Mouse (Mus musculus): ENCODE measurements at regions not wholly inside any gene's neighbourhood (a gene's known extent, or its start where the extent isn't known, plus 50 kb on each side); places are given as distances from the start of the nearest gene placed in this dataset.
"Not testable (repeated sequence)": the region's sequence is repeated elsewhere in the genome, so short reads cannot be mapped to it uniquely, and the experiment has no call there.

- TF ChIP-seq CTCF (IDR thresholded peaks at IDR 0.05; ENCODE audit: borderline replicate concordance, insufficient read depth, low read depth, low read length); POLR2A (IDR thresholded peaks at IDR 0.05; ENCODE audit: borderline replicate concordance, insufficient read depth, low read length): not testable (repeated sequence)
Observed at GRCm38 (mm10) chr8:20261452-20262181, 101.4 kb downstream of the Gm15319 start.
